Mouse (Mus musculus): ENCODE results near the gene Hoxb6.

DNA sequence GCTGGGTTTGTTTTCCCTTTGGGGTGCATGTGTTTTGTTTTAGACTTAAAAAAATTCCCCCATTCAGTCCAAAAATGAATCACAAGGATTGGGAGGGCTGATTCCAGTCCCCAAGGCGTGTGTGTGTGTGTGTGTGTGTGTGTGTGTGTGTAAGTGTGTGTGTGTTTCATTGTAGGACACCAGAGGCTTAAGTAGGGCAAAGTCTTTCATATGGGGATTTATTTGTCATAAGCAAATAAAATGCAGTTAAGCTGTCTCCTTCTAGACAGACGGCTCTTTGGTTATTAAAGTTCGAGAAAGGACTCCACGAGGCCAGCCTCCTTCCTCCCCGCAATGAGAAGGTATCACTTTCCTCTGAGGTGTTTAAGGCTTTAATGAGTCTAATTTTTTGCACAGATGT, 29.6 kb downstream of the Hoxb6 start:
- TF ChIP-seq CTCF (IDR thresholded peaks at IDR 0.05; ENCODE audit: borderline replicate concordance, extremely low read depth, insufficient read depth, insufficient read length) (no peak), POLR2A (IDR thresholded peaks at IDR 0.05; ENCODE audit: borderline replicate concordance, extremely low read depth, insufficient read depth, insufficient read length, poor library complexity, severe bottlenecking) (no peak)

All from brain, embryonic 14.5 days (tissue).